In genomic region chr2:20407101-20407500, GRCm38 (mm10) we compare ENCODE assay signal across 21 mouse cellular contexts.
A peak's percentile ranks its signal among the peaks of the same experiment; 100 is the strongest.
DNase-seq lines count a peak whose midpoint lies in the region; ATAC-seq and TF ChIP-seq lines count a peak whose summit lies in the region.
"Had no signal": no experiment of that assay in that cellular context is flagged by ENCODE, and none has a peak within 500 bp of the region (broad histone marks: within the 10 kb centered on the region; RNA-seq: fewer than 3 reads in every experiment).

No protein-coding gene starts in this region.

- WGBS in midbrain, embryonic 13.5 days, result 70% methylated on average over 5 of the region's 5 CpGs

- H3K4me2 ChIP-seq in midbrain, embryonic 13.5 days (replicated peaks), result no peak overlapping the region
- H3K4me2 ChIP-seq: embryonic facial prominence, embryonic 15.5 days; forebrain, embryonic 13.5 days; heart, embryonic 11.5 days; limb, embryonic 13.5 days had no signal

- no peaks in the 10 kb centered on the region for H3K4me1 ChIP-seq in ES-E14 (ENCODE audit: control insufficient read depth in 2 of 2, insufficient read depth in 2 of 2, low read length in 2 of 2, poor library complexity in 1 of 2)
- H3K4me1 ChIP-seq in midbrain, embryonic 13.5 days (replicated peaks), result no peaks in the 10 kb centered on the region
- H3K4me1 ChIP-seq: embryonic facial prominence, embryonic 15.5 days; forebrain, embryonic 13.5 days; limb, embryonic 13.5 days; midbrain, embryonic 10.5 days had no signal

- H3K9me3 ChIP-seq in ES-E14 (ENCODE audit: control insufficient read depth, insufficient read depth, low read depth, low read length), result no peaks in the 10 kb centered on the region
- H3K9me3 ChIP-seq in midbrain, embryonic 13.5 days, result no peaks in the 10 kb centered on the region
- H3K9me3 ChIP-seq: embryonic facial prominence, embryonic 15.5 days; forebrain, embryonic 13.5 days; G1E; limb, embryonic 13.5 days; midbrain, embryonic 10.5 days had no signal

- DNase-seq in layer of hippocampus, adult 18-20 months (ENCODE audit: low spot score in 2 of 2), result peak; percentile 8 to 34
- no peak for DNase-seq in layer of hippocampus, postnatal 10 days (ENCODE audit: low spot score in 2 of 2)
- no peak for DNase-seq in ES-E14 (ENCODE audit: low read depth, low spot score)
- peak; percentile 22 for DNase-seq in embryo, embryonic 11 days
- peak; percentile 44 to 61 for DNase-seq in right cerebral cortex, adult 2 months (ENCODE audit: low spot score in 2 of 2)
- DNase-seq in adrenal gland, postnatal 14 days, result no peak
- DNase-seq: adrenal gland, postnatal 10 days; cerebellum, postnatal 14 days; gastrocnemius, postnatal 10 days; heart, postnatal 36 days; kidney, adult 8-10 months; kidney, postnatal 4 days; thymus, adult 18-20 months had no signal

- no peaks in the 10 kb centered on the region for H3K27me3 ChIP-seq in midbrain, embryonic 13.5 days
- H3K27me3 ChIP-seq: embryonic facial prominence, embryonic 15.5 days; forebrain, embryonic 13.5 days; limb, embryonic 13.5 days had no signal

- ATAC-seq in midbrain, embryonic 13.5 days, result no peak
- ATAC-seq: forebrain, embryonic 13.5 days; hindbrain, embryonic 16.5 days had no signal

- no peak overlapping the region for H3K27ac ChIP-seq in ES-E14 (ENCODE audit: insufficient read depth, low read depth, low read length, poor library complexity, severe bottlenecking)
- no peak overlapping the region for H3K27ac ChIP-seq in midbrain, embryonic 13.5 days
- H3K27ac ChIP-seq: embryonic facial prominence, embryonic 15.5 days; forebrain, embryonic 13.5 days; limb, embryonic 13.5 days; midbrain, embryonic 10.5 days had no signal

- no peak overlapping the region for H3K9ac ChIP-seq in ES-E14 (ENCODE audit: insufficient read depth, low read depth, low read length, poor library complexity, severe bottlenecking)
- no peak overlapping the region for H3K9ac ChIP-seq in midbrain, embryonic 13.5 days (replicated peaks)
- H3K9ac ChIP-seq: embryonic facial prominence, embryonic 15.5 days; forebrain, embryonic 13.5 days; limb, embryonic 13.5 days had no signal

- no peaks in the 10 kb centered on the region for H3K36me3 ChIP-seq in ES-E14 (ENCODE audit: control insufficient read depth, insufficient read depth, low read length, poor library complexity, severe bottlenecking)
- H3K36me3 ChIP-seq in midbrain, embryonic 13.5 days, result no peaks in the 10 kb centered on the region
- H3K36me3 ChIP-seq: embryonic facial prominence, embryonic 15.5 days; G1E; limb, embryonic 13.5 days; midbrain, embryonic 10.5 days had no signal

- in situ Hi-C loops in ES-E14 (cut with MboI; ENCODE audit: low sequenced_read_pairs in 2 of 2, unreplicated experiment in 2 of 2), result no loop called here

- H3K4me3 ChIP-seq in ES-E14 (ENCODE audit: insufficient read depth in 1 of 2, low read depth in 1 of 2, low read length in 2 of 2, poor library complexity in 1 of 2, severe bottlenecking in 1 of 2), result no peak overlapping the region
- H3K4me3 ChIP-seq in midbrain, embryonic 13.5 days (replicated peaks), result no peak overlapping the region
- H3K4me3 ChIP-seq: embryonic facial prominence, embryonic 15.5 days; forebrain, embryonic 13.5 days; limb, embryonic 13.5 days; midbrain, embryonic 10.5 days had no signal

TF ChIP-seq in ES-E14, 5 proteins besides CTCF, POLR2A, EP300 and RAD21:
- TF ChIP-seq MAFK (IDR thresholded peaks at IDR 0.05; ENCODE audit: insufficient read depth, low read depth, low read length), result 0 out of 2 replicates have a peak, but pooled peaks have one; percentile 30
- no peak for TF ChIP-seq ZC3H11A (IDR thresholded peaks at IDR 0.05; ENCODE audit: borderline replicate concordance, low read depth, low read length)

Comparison
In these comparisons a context has a peak if more than half of its experiments do, and no peak if none do; other contexts are left out.
1. DNase-seq: peak in layer of hippocampus, adult 18-20 months (2 of 2), embryo, embryonic 11 days (single experiment) and right cerebral cortex, adult 2 months (2 of 2); none in layer of hippocampus, postnatal 10 days (0 of 2), ES-E14 (single experiment) and adrenal gland, postnatal 14 days (single experiment).